Mouse (Mus musculus) embryonic facial prominence, embryonic 15.5 days (tissue): Measurements from ENCODE around the gene Fgd3. TPM values are rescaled to one million over a fixed set of nuclear protein-coding genes. Genes with fewer than 3 reads are reported as not detected.

Experiments
- ATAC-seq: fragments of 200-750 bp; cut with Nextera tagmentation; 2 replicates; pipeline ENCODE4 v1.8.0; 2017; ENCODE audit warnings: low read depth, moderate TSS enrichment; ENCODE audit not compliant: insufficient number of reproducible peaks, low FRiP score, low TSS enrichment
- H3K27ac ChIP-seq: fragments of 300-500 bp; sonication (generic); replicated peaks from 2 replicates; pipeline ENCODE4 v1.5.1; 2015; ENCODE audit warnings: mild to moderate bottlenecking, inconsistent platforms
- H3K27me3 ChIP-seq: fragments of 300-500 bp; sonication (generic); 2 replicates; pipeline ENCODE4 v1.6.1; 2015; ENCODE audit warnings: inconsistent platforms
- H3K36me3 ChIP-seq: fragments of 300-500 bp; sonication (generic); 2 replicates; pipeline ENCODE4 v1.6.1; 2015; ENCODE audit warnings: mild to moderate bottlenecking, inconsistent platforms
- H3K4me1 ChIP-seq: fragments of 300-500 bp; sonication (generic); 2 replicates; pipeline ENCODE4 v1.6.1; 2015; ENCODE audit warnings: inconsistent platforms
- H3K4me2 ChIP-seq: fragments of 300-500 bp; sonication (generic); replicated peaks from 2 replicates; pipeline ENCODE4 v1.6.1; 2015; ENCODE audit warnings: mild to moderate bottlenecking, inconsistent platforms
- H3K4me3 ChIP-seq: fragments of 300-500 bp; sonication (generic); replicated peaks from 2 replicates; pipeline ENCODE4 v1.5.1; 2015; ENCODE audit warnings: mild to moderate bottlenecking, inconsistent platforms
- H3K9ac ChIP-seq: fragments of 300-500 bp; sonication (generic); 2 replicates; pipeline ENCODE4 v1.6.1; 2015; ENCODE audit warnings: inconsistent platforms
- H3K9me3 ChIP-seq: fragments of 300-500 bp; sonication (generic); replicated peaks from 2 replicates; pipeline ENCODE4 v1.6.1; 2016; ENCODE audit warnings: inconsistent platforms
- WGBS: fragments of 180-500 bp; shearing (Covaris S2); methylation state at CpG from one replicate; pipeline ENCODE4 v1.1.7; 2015; 5-methylcytosine and 5-hydroxymethylcytosine counted together
- polyA plus RNA-seq: library from polyadenylated mRNA; unstranded; fragments of >200 nt; fragmentation: Nextera tagmentation; extraction: Ambion mirVana; gene quantifications from 2 replicates; pipeline ENCODE4 v1.2.1, GENCODE M21; 2015

Gene Fgd3
- polyA plus RNA-seq, 1 experiment from 2014 or later: 0.65 TPM

DNA sequence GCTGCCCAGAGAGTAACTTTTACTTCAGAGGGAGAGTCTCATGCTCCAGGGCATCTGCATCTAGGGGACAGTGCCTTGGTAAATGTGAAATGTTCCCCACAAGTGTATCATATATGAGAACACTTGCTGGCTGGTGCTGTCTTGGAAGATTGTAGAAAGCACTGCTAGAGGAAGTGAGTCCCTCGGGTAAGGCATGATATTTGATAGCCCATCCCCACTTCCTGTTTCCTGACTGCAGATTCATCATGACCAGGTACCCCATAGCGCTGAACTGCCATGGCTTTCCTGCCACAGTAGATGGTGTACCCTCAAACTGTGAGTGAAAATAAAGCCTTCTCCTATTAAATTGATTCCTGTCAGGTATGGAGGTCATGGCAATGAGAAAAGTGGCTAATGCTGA is 52.5 kb downstream of the Fgd3 start:
- no peaks in the 10 kb centered on the region for H3K4me1 ChIP-seq
- no peak for ATAC-seq
- no peak overlapping the region for H3K27ac ChIP-seq
- 27% methylated on average over 2 of the region's 2 CpGs for WGBS
- no peak overlapping the region for H3K4me3 ChIP-seq
- no peaks in the 10 kb centered on the region for H3K36me3 ChIP-seq
- no peaks in the 10 kb centered on the region for H3K27me3 ChIP-seq
- H3K9ac ChIP-seq: no peak overlapping the region
- no peak overlapping the region for H3K4me2 ChIP-seq
- no peaks in the 10 kb centered on the region for H3K9me3 ChIP-seq

DNA sequence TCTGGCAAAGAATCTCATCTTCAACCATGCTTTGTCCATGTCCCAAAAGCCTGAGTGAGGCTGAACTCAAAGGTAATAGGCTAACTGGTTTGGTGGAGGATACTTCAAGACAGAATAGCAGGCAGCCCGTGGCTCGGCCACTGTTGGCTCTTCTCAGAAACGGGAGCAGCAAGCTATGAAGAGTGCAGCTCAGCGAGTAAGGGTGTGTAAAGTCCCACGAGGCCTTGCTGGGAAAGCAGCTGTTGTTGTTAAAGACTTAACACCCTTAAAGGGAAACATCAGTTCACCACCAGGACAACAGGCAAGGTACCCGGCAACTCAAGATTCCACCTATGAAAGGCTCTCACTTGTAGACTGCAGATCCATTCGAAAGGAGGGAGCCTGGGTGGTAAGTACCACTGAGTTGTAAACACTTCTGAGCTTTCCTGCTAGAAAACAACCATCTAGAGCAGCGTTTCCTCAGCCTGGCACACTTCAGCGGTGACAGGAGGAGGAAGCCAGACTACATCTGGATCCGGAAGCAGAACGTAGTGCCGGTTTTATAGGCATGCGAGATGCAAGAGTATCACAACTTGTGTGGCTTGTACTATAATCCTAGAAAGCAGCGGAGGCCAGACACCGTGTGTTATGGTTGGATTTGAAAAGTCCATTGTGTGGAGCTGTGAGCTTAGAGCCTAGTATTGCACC is 59.9 kb downstream of the Fgd3 start:
- Histone ChIP-seq H3K4me1 (no peaks in the 10 kb centered on the region), H3K4me2 (no peak overlapping the region), H3K9ac (no peak overlapping the region), H3K27me3 (no peaks in the 10 kb centered on the region), H3K27ac (no peak overlapping the region), H3K9me3 (no peaks in the 10 kb centered on the region), H3K4me3 (no peak overlapping the region), H3K36me3 (no peaks in the 10 kb centered on the region)
- WGBS: 73% methylated on average over 15 of the region's 15 CpGs
- no peak for ATAC-seq

DNA sequence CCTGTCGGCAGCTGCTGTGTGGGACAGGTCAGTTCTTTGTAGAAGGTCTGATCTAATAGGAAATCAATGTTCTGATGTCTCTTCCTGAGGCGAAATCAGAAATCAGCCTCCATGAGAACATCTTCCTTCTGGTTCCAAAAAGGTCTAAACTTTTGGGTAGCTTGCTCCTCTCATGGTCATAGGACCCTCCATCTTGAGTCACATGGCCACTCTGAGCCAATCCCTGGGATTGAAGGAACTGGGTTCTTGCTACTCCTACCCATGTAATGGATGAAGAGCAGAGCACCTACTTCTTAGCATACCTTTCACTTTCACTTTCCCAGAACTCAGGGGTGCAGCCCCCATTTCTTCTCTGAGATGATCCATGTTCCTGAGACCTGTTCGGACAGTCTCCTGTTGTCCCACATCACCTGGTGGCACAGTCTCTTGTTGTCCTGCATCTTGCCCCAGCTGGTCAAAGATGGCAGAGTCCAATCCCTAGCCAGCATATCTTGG is 62.2 kb downstream of the Fgd3 start:
- no peak for ATAC-seq
- H3K27me3 ChIP-seq: no peaks in the 10 kb centered on the region
- no peak overlapping the region for H3K4me3 ChIP-seq
- H3K9ac ChIP-seq: no peak overlapping the region
- H3K27ac ChIP-seq: no peak overlapping the region
- H3K36me3 ChIP-seq: no peaks in the 10 kb centered on the region
- H3K4me2 ChIP-seq: no peak overlapping the region
- no peaks in the 10 kb centered on the region for H3K9me3 ChIP-seq
- WGBS: 65% methylated on average over 3 of the region's 3 CpGs
- H3K4me1 ChIP-seq: no peaks in the 10 kb centered on the region

DNA sequence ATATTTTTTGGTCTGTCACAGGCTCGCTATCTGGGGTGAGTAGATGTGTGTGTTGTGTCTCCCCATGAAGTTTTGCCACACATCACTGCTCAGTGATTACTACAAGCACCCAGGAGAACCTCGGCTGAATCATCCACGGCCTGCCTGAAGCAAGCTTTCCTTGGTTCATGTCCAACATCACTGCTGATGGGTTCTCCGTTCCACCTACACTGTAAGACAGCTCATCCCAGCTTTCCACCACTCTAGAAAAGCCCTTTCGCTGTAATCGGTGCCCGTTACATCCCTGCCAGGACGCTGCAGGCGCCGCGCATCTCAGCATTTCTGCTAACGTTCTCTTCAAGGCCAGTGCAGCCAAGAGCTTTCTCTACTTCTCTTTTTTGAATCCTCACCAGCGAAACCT is 67.4 kb downstream of the Fgd3 start:
- Histone ChIP-seq H3K27ac (no peak overlapping the region), H3K4me1 (peaks cover 6% of the 10 kb centered on the region), H3K9ac (no peak overlapping the region), H3K27me3 (peaks cover 9% of the 10 kb centered on the region), H3K4me3 (no peak overlapping the region), H3K9me3 (no peaks in the 10 kb centered on the region), H3K36me3 (no peaks in the 10 kb centered on the region), H3K4me2 (no peak overlapping the region)
- ATAC-seq: no peak
- WGBS: 87% methylated on average over 13 of the region's 13 CpGs

DNA sequence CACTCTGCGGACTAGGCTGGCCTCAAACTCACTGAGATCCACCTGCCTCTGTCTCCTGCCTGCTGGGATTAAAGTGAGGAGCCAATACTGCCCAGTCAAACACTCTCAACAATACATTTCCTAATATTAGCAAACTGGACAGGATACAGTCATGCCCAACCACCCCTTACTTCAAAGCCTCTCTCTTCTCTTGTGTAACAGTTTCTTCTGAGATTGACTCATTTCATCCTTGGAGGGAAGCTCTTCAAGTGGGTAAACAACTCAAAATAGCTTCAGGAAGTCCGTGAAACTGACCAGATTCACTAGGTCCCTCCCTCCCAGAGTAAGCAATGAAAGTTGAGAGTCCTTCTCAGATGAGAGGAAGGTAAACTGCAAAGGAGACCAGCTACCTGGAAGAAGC is 68.0 kb downstream of the Fgd3 start:
- peaks cover 15% of the 10 kb centered on the region for H3K27me3 ChIP-seq
- no peak overlapping the region for H3K4me2 ChIP-seq
- no peak overlapping the region for H3K4me3 ChIP-seq
- H3K9ac ChIP-seq: no peak overlapping the region
- no peaks in the 10 kb centered on the region for H3K36me3 ChIP-seq
- WGBS: 52% methylated on average over 2 of the region's 2 CpGs
- H3K4me1 ChIP-seq: peaks cover 10% of the 10 kb centered on the region
- ATAC-seq: no peak
- H3K27ac ChIP-seq: no peak overlapping the region
- H3K9me3 ChIP-seq: no peaks in the 10 kb centered on the region

DNA sequence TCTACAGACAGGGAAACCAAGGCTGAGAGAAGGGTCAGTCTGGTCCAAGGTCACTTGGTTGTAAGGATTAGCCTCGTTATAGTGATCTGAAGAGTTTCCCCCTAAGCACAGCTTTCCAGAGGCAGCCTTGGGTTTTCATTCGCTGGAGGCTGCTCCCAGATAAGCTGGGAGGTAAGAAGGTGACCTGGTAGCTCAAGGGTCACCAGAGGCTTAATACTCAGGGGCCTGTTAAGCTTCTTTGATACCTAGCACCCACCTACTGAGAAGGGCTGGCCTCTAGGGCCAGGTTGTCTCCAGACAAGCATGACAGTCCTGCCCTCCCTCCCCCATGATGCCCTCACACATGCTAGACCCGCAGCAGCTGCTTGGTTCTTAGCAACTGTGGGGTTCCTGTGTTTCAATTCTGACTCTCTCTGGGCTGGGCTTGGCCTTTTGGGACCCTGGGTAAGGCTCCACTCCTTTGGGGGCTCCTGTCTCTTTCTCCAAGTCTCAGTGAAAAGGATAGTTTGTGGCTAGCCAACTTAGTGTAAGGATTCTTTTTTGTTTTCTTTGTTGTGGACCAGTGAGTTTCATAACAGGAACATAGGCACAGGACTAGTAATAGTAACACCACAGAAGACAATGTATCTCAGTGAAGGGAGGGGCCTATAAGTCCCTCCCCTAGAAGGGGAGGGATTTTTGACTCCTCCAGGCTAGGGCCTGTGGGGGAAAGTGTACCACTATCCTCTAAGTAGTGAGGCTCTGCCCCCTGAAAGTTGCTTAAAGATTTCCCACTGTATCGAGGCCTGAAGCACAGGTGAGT is 69.2 kb downstream of the Fgd3 start:
- H3K4me1 ChIP-seq: peaks cover 10% of the 10 kb centered on the region
- no peak overlapping the region for H3K9ac ChIP-seq
- H3K27me3 ChIP-seq: peaks cover 27% of the 10 kb centered on the region
- no peak overlapping the region for H3K27ac ChIP-seq
- no peak overlapping the region for H3K4me3 ChIP-seq
- H3K4me2 ChIP-seq: no peak overlapping the region
- no peak for ATAC-seq
- no peaks in the 10 kb centered on the region for H3K36me3 ChIP-seq
- no peaks in the 10 kb centered on the region for H3K9me3 ChIP-seq
- WGBS: 27% methylated on average over 4 of the region's 4 CpGs

DNA sequence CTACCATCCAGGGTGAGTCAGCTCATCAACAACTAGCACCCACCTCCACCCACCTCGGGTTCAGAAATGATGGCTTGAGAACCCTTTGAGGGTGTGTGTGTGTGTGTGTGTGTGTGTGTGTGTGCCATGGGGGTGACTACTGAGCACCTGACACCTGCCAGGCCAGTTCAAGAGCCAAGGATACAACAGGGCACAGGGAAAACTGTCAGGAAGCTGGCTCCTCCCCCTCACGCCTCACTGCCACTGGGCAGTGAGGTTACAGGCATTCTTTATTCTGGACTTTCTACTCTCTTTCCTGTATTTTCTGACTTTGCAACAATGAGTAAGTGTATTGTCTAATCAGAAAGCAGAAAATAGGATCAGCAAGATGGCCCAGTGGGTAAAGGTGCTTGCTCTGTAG is 70.5 kb downstream of the Fgd3 start:
- Histone ChIP-seq H3K4me2 (no peak overlapping the region), H3K4me1 (peaks cover 10% of the 10 kb centered on the region), H3K9me3 (no peaks in the 10 kb centered on the region), H3K27ac (no peak overlapping the region), H3K27me3 (peaks cover 27% of the 10 kb centered on the region), H3K9ac (no peak overlapping the region), H3K36me3 (no peaks in the 10 kb centered on the region), H3K4me3 (no peak overlapping the region)
- WGBS: 62% methylated on average over 2 of the region's 2 CpGs
- no peak for ATAC-seq

DNA sequence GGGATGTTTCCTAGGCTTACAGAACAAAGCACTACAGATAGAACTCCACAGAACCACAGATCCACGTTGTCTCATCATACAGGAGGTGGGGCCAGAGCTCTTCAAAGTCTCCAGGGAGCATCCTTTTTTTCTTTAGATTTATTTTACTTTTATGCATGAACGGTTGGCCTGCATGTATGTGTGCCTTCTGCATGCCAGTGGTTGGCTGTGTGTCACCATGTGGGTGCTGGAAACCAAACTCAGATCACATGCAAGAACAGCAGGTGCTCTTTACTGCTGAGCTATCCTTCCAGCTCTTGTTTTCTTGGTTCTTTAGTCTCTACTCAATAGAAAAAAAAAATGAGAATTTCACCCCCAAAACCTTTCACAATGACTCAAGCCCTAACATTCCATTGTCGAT is 71.2 kb downstream of the Fgd3 start:
- WGBS: 50% methylated on average over 3 of the region's 3 CpGs
- ATAC-seq: no peak
- no peaks in the 10 kb centered on the region for H3K36me3 ChIP-seq
- H3K4me1 ChIP-seq: peaks cover 10% of the 10 kb centered on the region
- H3K4me2 ChIP-seq: no peak overlapping the region
- H3K27ac ChIP-seq: no peak overlapping the region
- H3K9ac ChIP-seq: no peak overlapping the region
- H3K27me3 ChIP-seq: peaks cover 27% of the 10 kb centered on the region
- no peak overlapping the region for H3K4me3 ChIP-seq
- no peaks in the 10 kb centered on the region for H3K9me3 ChIP-seq

DNA sequence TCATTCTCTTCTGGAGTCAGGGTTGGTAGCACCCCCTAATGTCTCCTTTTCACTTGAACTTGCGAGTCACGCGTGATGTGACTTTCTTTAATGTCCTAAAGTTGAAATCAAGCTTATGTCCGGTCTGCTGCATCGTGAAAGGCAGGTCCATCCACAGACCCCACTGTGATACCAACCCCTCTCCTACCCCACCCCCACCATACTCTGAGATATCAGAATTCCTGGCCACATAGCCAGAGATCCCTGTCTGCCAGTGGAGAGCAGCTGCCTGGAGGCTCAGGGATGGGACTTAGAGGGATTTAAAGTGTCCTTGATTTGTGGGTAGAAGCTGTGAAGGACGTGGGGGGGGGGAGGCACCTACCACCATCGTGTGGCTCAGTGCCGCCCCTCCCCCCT is 71.6 kb downstream of the Fgd3 start, which contains the start of gene Susd3:
Gene Susd3, minus strand, starts transcription at position 240 of the 396 bp plus-strand sequence.
- no peaks in the 10 kb centered on the region for H3K36me3 ChIP-seq
- WGBS: 16% methylated on average over 8 of the region's 8 CpGs
- no peak within 1 kb of the TSS for H3K27ac ChIP-seq
- H3K9ac ChIP-seq: 0 out of 2 replicates have a peak within 1 kb of the TSS, but pooled peaks have one; percentile 9
- no peaks in the 10 kb centered on the region for H3K9me3 ChIP-seq
- H3K4me3 ChIP-seq: peak within 1 kb of the TSS; percentile 48
- peaks cover 27% of the 10 kb centered on the region for H3K27me3 ChIP-seq
- H3K4me1 ChIP-seq: peaks cover 10% of the 10 kb centered on the region
- H3K4me2 ChIP-seq: peak within 1 kb of the TSS; percentile 87
- no peak for ATAC-seq

DNA sequence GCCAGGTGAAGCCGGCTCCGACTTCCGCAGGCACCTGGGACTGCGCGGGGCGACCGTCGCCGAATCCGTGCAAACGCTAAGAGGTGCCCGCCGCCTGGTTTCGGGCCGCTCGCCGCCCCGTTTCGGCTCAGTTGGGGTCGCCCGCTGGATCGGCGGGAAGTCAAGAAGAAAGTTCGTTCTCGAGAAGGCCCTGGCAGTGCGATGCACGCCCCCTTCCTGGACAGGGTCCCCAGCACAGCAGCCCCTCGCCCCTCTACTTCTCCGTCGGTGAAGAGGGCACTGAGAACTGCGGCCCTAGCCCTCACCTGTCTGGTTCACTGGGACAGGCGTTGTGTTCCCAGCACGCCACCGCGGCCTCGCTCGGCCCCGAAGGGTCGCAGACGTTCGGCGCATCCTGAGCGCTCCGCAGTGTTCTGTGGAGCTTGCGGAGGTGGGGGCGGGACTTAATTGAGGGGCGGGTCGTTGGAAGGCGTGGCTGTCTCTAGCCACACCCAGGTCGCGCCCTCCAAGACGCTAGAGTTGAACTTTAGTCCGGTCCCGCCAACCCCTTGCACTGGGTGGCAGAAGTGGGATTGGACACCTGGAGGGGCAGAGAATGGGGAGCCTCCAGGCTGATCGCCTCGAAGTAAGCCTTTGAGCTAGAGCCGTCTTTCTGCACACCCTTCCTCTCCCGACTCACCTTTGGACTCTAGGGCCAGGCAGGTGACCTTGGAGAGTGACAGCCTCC is 72.2 kb downstream of the Fgd3 start:
- H3K4me3 ChIP-seq: peak overlapping the region; percentile 48
- WGBS: 2% methylated on average over 57 of the region's 58 CpGs
- ATAC-seq: peak; percentile 41

DNA sequence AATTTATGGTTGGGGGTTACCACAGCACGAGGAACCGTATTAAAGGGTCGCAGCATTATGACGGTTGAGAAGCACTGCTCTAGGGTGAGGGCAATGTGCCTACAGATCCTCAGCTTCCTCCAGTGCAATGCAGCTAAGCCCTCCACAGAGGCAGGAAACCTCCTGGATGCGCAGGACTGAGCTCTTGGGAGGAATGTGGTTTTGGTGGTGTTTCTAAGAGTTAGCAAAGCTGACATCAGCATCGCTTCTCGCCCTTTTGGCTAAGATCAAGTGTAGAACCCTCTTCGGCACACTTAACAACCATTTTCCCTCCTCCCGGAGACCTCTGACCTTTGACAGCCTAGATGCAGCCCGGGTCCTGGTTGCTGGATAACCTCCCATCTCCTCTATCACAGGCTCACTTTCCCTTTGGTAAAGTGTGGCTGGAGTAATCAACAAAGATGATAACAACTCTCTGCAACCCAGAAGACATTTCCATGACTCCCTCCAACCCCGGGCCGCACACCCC is 72.8 kb downstream of the Fgd3 start:
- Histone ChIP-seq H3K9ac (0 out of 2 replicates have a peak overlapping the region, but pooled peaks have one; percentile 9), H3K4me3 (peak overlapping the region; percentile 48), H3K36me3 (no peaks in the 10 kb centered on the region), H3K27me3 (peaks cover 27% of the 10 kb centered on the region), H3K9me3 (no peaks in the 10 kb centered on the region), H3K27ac (no peak overlapping the region), H3K4me1 (peaks cover 10% of the 10 kb centered on the region), H3K4me2 (peak overlapping the region; percentile 87)
- WGBS: 31% methylated on average over 12 of the region's 12 CpGs
- ATAC-seq: no peak

More for the DNA sequence above, 72.2 kb downstream of the Fgd3 start:
- Histone ChIP-seq H3K27me3 (peaks cover 27% of the 10 kb centered on the region), H3K4me1 (peaks cover 10% of the 10 kb centered on the region), H3K36me3 (no peaks in the 10 kb centered on the region), H3K9me3 (no peaks in the 10 kb centered on the region), H3K9ac (0 out of 2 replicates have a peak overlapping the region, but pooled peaks have one; percentile 9), H3K4me2 (peak overlapping the region; percentile 87), H3K27ac (no peak overlapping the region)
